Mouse (Mus musculus) myocyte (in vitro differentiated cells): ENCODE data around the gene Nup214. TPM values are rescaled to one million over a fixed set of nuclear protein-coding genes. Genes with fewer than 3 reads are reported as not detected.
A peak's percentile ranks its signal among the peaks of the same experiment; 100 is the strongest.

Source experiments
- H3K27me3 ChIP-seq: one replicate; pipeline ENCODE4 v1.6.1; 2011; ENCODE audit not compliant: control insufficient read depth, insufficient read depth, insufficient read length
- H3K36me3 ChIP-seq: one replicate; pipeline ENCODE4 v1.6.1; 2011; ENCODE audit not compliant: control insufficient read depth, insufficient read depth
- H3K4me2 ChIP-seq: one replicate; pipeline ENCODE4 v1.6.1; 2011; ENCODE audit warnings: low read depth, control low read depth
- H3K4me3 ChIP-seq: one replicate; pipeline ENCODE4 v1.5.1; 2011; ENCODE audit warnings: mild to moderate bottlenecking, control low read depth, moderate library complexity
- H3K79me2 ChIP-seq: one replicate; pipeline ENCODE4 v1.6.1; 2011; ENCODE audit not compliant: control insufficient read depth, insufficient read depth
- H3ac ChIP-seq: one replicate; pipeline ENCODE4 v1.6.1; 2011; ENCODE audit not compliant: control insufficient read depth, insufficient read length
- CEBPB ChIP-seq: IDR thresholded peaks from 2 replicates; pipeline ENCODE4 v1.6.1; 2011; ENCODE audit warnings: mild to moderate bottlenecking, moderate library complexity; ENCODE audit not compliant: poor library complexity, insufficient read depth, severe bottlenecking
- E2F4 ChIP-seq: IDR thresholded peaks from one replicate; pipeline ENCODE4 v1.6.1; 2011; ENCODE audit warnings: mild to moderate bottlenecking, control low read depth, moderate library complexity; ENCODE audit not compliant: insufficient read depth
- MAX ChIP-seq: IDR thresholded peaks from one replicate; pipeline ENCODE4 v1.6.1; 2011; ENCODE audit warnings: low read depth, mild to moderate bottlenecking, control low read depth
- MYOD1 ChIP-seq, 3 experiments: IDR thresholded peaks; one replicate each; pipeline ENCODE4 v1.6.1; 2011; ENCODE audit warnings: control low read depth in 2 of 3, low read depth in 2 of 3, mild to moderate bottlenecking in 2 of 3, moderate library complexity in 1 of 3; ENCODE audit not compliant: insufficient read length in 2 of 3, control insufficient read depth in 1 of 3
- MYOG ChIP-seq, 3 experiments: IDR thresholded peaks; one replicate each; pipeline ENCODE4 v1.6.1; 2011; ENCODE audit warnings: control low read depth in 2 of 3, low read depth in 2 of 3, mild to moderate bottlenecking in 2 of 3; ENCODE audit not compliant: insufficient read length in 2 of 3, control insufficient read depth in 1 of 3, insufficient read depth in 1 of 3
- POLR2A ChIP-seq: IDR thresholded peaks from one replicate; pipeline ENCODE4 v1.6.1; 2011; ENCODE audit warnings: low read depth, mild to moderate bottlenecking, control low read depth, moderate library complexity; ENCODE audit not compliant: insufficient read length
- POLR2AphosphoS2 ChIP-seq: IDR thresholded peaks from one replicate; pipeline ENCODE4 v1.6.1; 2011; ENCODE audit warnings: low read depth, control low read depth; ENCODE audit not compliant: insufficient read length
- REST ChIP-seq: IDR thresholded peaks from one replicate; pipeline ENCODE4 v1.6.1; 2011; ENCODE audit warnings: mild to moderate bottlenecking, control low read depth, moderate library complexity; ENCODE audit not compliant: insufficient read depth, insufficient read length
- SRF ChIP-seq: IDR thresholded peaks from one replicate; pipeline ENCODE4 v1.6.1; 2011; ENCODE audit warnings: low read depth; ENCODE audit not compliant: control insufficient read depth, insufficient read length
- TCF12 ChIP-seq: IDR thresholded peaks from one replicate; pipeline ENCODE4 v1.6.1; 2011; ENCODE audit warnings: mild to moderate bottlenecking, control low read depth; ENCODE audit not compliant: poor library complexity, insufficient read depth, severe bottlenecking
- TCF3 ChIP-seq: IDR thresholded peaks from one replicate; pipeline ENCODE4 v1.6.1; 2011; ENCODE audit warnings: low read depth, control low read depth; ENCODE audit not compliant: insufficient read length
- USF1 ChIP-seq: IDR thresholded peaks from one replicate; pipeline ENCODE4 v1.6.1; 2011; ENCODE audit warnings: low read depth, mild to moderate bottlenecking, control low read depth, moderate library complexity
- polyA plus RNA-seq: library from polyadenylated mRNA; unstranded; fragments of >200 nt; fragmentation: generic; extraction: Trizol; gene quantifications from one replicate; pipeline ENCODE4 v1.2.1, GENCODE M21; 2012; ENCODE audit warnings: missing spikeins

The Nup214 gene
- polyA plus RNA-seq, 1 experiment, result 26.3 TPM

DNA sequence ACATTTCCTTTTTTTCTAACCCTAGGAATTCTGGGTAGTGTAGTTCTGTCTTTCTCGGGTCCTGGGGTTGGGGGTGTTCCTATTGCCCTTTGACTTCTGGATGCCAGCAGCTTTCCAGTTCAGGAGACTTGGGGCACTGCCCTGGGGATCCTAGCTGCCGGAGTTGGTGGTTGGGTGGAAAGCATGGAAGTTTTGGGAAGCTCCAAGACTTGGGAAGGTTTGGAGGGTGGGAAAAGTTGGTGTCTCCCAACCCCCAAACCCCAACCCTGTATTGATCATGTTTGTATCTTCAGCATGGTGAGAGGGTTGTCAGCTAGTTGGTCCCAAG is 110.6 kb downstream of the Nup214 start:
- no peak overlapping the region for H3K4me2 ChIP-seq
- no peak for TF ChIP-seq SRF
- TF ChIP-seq USF1, result no peak
- peaks cover 59% of the 10 kb centered on the region for H3K27me3 ChIP-seq
- H3K4me3 ChIP-seq, result no peak overlapping the region
- no peaks in the 10 kb centered on the region for H3K36me3 ChIP-seq
- no peaks in the 10 kb centered on the region for H3K79me2 ChIP-seq
- H3ac ChIP-seq, result no peak overlapping the region

DNA sequence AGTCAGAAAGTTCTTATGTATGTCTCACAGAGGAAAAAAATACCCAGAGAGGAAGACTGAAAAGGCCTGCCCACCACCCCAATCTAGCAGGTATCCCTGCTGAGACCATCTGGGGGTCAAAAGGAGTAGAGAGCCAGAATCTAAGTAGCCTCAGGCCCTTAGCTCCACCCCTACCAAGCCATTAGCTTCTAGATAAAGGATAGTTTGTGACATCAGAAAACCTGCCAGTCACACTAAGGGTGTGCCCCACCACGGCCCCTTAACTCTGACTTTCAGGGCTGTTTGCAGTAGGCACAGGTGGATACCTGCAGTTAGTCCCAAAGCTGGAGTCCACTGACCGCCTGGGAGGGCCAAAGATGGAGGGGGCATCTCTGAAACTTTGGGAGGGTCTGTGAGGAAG is 111.0 kb downstream of the Nup214 start:
- TF ChIP-seq MAX, result no peak
- TF ChIP-seq USF1, result no peak
- Histone ChIP-seq H3ac (no peak overlapping the region), H3K4me2 (no peak overlapping the region), H3K27me3 (peaks cover 59% of the 10 kb centered on the region), H3K79me2 (no peaks in the 10 kb centered on the region), H3K4me3 (no peak overlapping the region), H3K36me3 (no peaks in the 10 kb centered on the region)

DNA sequence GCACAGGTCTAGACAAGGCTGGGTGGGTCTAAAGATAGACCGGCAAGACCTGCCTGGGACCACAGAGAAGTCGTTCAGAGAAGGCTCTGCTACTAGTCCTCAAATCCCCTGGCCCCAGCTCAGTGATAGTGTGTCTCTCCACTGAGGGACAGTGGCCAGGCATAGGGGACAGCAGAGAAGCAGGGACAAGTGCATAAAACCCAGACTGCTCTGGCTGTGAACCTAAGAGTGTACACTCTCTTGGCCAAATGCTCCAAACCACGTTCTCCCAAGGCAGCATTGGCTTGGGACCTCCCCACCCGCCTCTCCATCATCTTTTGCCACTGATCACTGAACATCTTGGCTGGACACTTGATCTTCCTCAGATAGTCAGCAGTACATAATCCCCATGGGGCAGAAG is 113.4 kb downstream of the Nup214 start:
- TF ChIP-seq CEBPB (no peak), TCF3 (no peak), POLR2AphosphoS2 (no peak), MAX (no peak), MYOG (IDR thresholded peaks at IDR 0.05; ENCODE audit: control insufficient read depth in 1 of 3, insufficient read depth in 1 of 3, insufficient read length in 2 of 3, low read depth in 2 of 3) (no peak), E2F4 (no peak), USF1 (no peak), SRF (no peak), MYOD1 (IDR thresholded peaks at IDR 0.05; ENCODE audit: control insufficient read depth in 1 of 3, insufficient read length in 2 of 3, low read depth in 2 of 3) (no peak), TCF12 (no peak), REST (no peak), POLR2A (no peak)
- Histone ChIP-seq H3K27me3 (peaks cover 47% of the 10 kb centered on the region), H3K4me3 (no peak overlapping the region)

DNA sequence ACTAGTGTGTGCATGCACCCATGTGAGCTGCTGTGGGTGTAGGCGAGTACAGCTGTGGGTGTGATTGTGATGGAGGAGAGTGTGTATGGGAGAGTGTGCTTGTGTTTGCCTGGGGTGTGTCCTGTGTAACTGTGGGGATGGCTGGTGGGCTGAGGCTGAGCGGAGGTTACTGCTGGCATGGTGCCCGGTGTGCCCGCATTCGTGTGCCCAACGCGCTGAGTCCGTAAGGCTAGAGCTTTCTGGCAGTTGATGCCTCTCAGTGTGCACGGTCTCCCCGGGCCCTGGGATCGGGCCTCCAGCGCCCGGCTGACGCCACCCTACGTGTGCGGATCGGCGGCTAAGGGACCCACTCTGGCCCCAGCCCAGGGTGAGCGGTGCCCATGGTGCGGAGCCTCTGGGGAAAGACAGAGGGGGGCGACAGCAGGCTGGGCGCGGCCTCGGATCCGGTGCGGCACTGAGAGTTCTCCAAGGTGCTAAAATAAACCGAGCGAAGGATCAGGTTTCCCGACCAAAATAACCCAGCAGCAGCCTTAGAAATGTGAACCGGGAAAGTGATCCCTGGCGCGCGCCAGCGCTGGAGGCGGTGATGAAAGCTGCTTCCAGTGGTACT is 114.2 kb downstream of the Nup214 start:
- Histone ChIP-seq H3K4me2 (peak overlapping the region; percentile 32), H3K27me3 (peaks cover 40% of the 10 kb centered on the region), H3K79me2 (no peaks in the 10 kb centered on the region), H3K36me3 (no peaks in the 10 kb centered on the region), H3ac (no peak overlapping the region), H3K4me3 (no peak overlapping the region)
- TF ChIP-seq MYOD1 (IDR thresholded peaks at IDR 0.05; ENCODE audit: control insufficient read depth in 1 of 3, insufficient read length in 2 of 3, low read depth in 2 of 3) (peak in 1 of 3 experiments; percentile 24), TCF12 (no peak), POLR2AphosphoS2 (no peak), REST (peak; percentile 16), MYOG (IDR thresholded peaks at IDR 0.05; ENCODE audit: control insufficient read depth in 1 of 3, insufficient read depth in 1 of 3, insufficient read length in 2 of 3, low read depth in 2 of 3) (peak in 1 of 3 experiments; percentile 6)

More for the DNA sequence above, 113.4 kb downstream of the Nup214 start:
- Histone ChIP-seq H3K79me2 (no peaks in the 10 kb centered on the region), H3K4me2 (no peak overlapping the region), H3ac (no peak overlapping the region), H3K36me3 (no peaks in the 10 kb centered on the region)

DNA sequence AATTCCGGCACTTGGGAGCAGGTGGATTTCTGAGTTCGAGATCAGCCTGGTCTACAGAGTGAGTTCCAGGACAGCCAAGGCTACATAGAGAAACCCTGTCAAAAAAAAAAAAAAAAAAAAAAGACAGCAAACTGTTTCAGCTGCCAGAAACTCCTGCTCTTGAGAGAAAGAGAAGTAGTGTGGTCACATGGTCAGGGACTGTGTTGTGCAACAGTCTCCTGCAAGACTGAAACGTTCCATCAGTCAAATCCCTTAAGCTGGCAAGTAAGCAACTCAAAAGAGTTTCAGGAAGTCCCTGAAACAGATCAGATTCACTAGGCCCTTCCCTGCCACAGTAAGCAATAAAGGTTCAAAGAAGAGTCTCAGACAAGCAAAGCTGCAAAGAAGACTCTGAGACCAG is 115.4 kb downstream of the Nup214 start:
- no peaks in the 10 kb centered on the region for H3K36me3 ChIP-seq
- H3K4me2 ChIP-seq, result no peak overlapping the region
- peaks cover 29% of the 10 kb centered on the region for H3K27me3 ChIP-seq
- no peaks in the 10 kb centered on the region for H3K79me2 ChIP-seq
- TF ChIP-seq MAX (no peak), TCF12 (no peak), TCF3 (no peak), CEBPB (no peak), USF1 (peak; percentile 22)
- no peak overlapping the region for H3K4me3 ChIP-seq
- no peak overlapping the region for H3ac ChIP-seq

DNA sequence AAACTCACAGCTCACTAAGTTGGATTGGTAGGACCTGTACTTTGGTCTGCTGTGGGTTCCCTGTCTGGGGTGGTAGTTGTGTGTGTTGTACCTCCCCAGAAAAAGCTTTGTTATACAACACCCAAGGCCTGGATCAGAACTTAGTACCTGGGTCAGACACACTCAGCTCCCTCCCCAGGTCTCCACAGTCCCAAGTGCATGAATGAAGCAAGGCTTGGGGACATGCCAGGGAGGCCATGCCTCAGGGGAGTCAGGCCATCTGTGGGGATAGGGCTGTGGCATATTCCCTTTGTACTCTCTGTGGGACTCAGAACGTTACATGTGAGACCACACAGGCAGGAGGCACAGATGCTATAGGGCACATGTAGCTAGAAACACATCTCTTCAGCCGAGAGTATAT is 115.9 kb downstream of the Nup214 start:
- no peaks in the 10 kb centered on the region for H3K36me3 ChIP-seq
- H3ac ChIP-seq, result no peak overlapping the region
- peaks cover 23% of the 10 kb centered on the region for H3K27me3 ChIP-seq
- no peak for TF ChIP-seq POLR2A
- no peak for TF ChIP-seq MYOD1 (IDR thresholded peaks at IDR 0.05; ENCODE audit: control insufficient read depth in 1 of 3, insufficient read length in 2 of 3, low read depth in 2 of 3)
- no peak for TF ChIP-seq REST
- TF ChIP-seq SRF, result no peak
- TF ChIP-seq MAX, result no peak
- TF ChIP-seq POLR2AphosphoS2, result no peak
- no peak for TF ChIP-seq TCF3
- no peak for TF ChIP-seq TCF12
- no peak for TF ChIP-seq MYOG (IDR thresholded peaks at IDR 0.05; ENCODE audit: control insufficient read depth in 1 of 3, insufficient read depth in 1 of 3, insufficient read length in 2 of 3, low read depth in 2 of 3)
- no peak for TF ChIP-seq CEBPB
- no peak for TF ChIP-seq USF1
- no peak for TF ChIP-seq E2F4
- no peaks in the 10 kb centered on the region for H3K79me2 ChIP-seq
- no peak overlapping the region for H3K4me2 ChIP-seq
- H3K4me3 ChIP-seq, result no peak overlapping the region
